Mouse (Mus musculus) lung, adult 2 months (tissue): ENCODE data around the gene Olfm2.

Experiments used
- CTCF ChIP-seq: fragments of 200-500 bp; IDR thresholded peaks from 2 replicates; pipeline ENCODE4 v1.5.1; 2011; ENCODE audit warnings: mild to moderate bottlenecking, low read length, control low read depth; ENCODE audit not compliant: insufficient read depth
- POLR2A ChIP-seq: fragments of 200-500 bp; IDR thresholded peaks from 2 replicates; pipeline ENCODE4 v1.6.1; 2011; ENCODE audit warnings: low read depth, mild to moderate bottlenecking, control low read depth, low read length, borderline replicate concordance; ENCODE audit errors: extremely low read depth

DNA sequence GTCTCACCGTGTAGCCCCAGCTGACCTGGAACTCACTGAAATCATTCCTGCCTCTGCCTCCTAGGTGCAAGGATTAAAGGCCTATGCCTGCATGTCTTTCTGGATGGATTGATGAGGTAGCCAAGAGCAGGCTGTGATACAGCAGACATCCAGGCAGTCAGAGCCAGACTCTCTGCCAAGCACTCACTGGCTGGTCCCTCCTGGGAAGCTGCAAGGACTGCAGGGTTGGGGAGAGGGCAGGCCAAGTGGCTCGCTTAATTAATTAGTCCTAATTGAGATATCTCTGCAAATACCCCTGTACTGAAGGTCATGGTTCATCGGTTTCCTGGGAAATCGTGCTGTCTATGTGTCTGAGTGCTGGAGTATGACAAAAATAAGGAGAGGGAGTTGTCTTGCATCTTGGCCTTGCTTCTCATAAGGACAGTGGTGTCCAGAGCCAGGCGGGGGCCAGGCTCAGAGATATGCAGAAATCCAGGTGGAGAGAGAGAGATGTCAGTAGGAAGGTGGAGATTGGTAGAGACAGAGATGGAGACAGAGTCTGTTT is 33.1 kb downstream of the Olfm2 start:
- no peak for TF ChIP-seq POLR2A
- TF ChIP-seq CTCF: no peak
